Mouse (Mus musculus): Measurements from ENCODE around the gene Srsf6.

Gene Srsf6

GRCm38 (mm10) chr2:162984381-162984780 lies 53.1 kb downstream of the Srsf6 start:
- in situ Hi-C loops (cut with MboI), result no loop called here

DNA sequence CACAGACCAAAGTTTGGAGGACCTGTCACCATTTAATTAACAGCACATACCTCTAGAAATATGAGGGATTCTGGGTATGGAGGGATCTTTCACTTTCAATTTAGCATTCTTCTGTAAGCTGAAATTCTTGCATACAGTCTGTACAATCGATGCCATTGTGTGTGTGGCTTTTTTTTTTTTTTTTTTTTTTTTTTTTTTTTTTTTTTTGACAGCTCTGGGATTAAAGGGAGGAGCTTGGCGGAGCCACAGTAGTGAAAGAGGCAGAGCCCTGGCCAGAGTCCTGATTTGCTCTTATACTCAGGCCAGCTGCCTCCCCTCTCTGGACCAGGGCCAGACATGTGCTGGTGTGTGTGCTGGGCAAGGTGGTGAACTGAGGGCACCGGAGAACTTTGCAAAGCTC lies 54.6 kb downstream of the Srsf6 start:
- in situ Hi-C loops (cut with MboI), result no loop called here
